Mouse (Mus musculus) megakaryocyte, embryonic 14.5 days (primary cell): ENCODE measurements around the gene Pxn.

ENCODE experiments used
- FLI1 ChIP-seq: IDR thresholded peaks from 2 replicates; pipeline ENCODE4 v1.6.1; 2012; ENCODE audit warnings: low read length, inconsistent platforms, mixed read lengths
- GATA1 ChIP-seq: IDR thresholded peaks from 3 replicates; pipeline ENCODE4 v1.6.1; 2012; ENCODE audit warnings: mixed read lengths, low read length, inconsistent platforms, borderline replicate concordance

- TF ChIP-seq GATA1 (no peak), FLI1 (no peak)
Measured at GRCm38 (mm10) chr5:115473191-115473590, 33.3 kb upstream of the Pxn start.
